Mouse (Mus musculus): Measurements from ENCODE around the gene Actl11. TPM values are rescaled to one million over a fixed set of nuclear protein-coding genes. Genes with fewer than 3 reads are reported as not detected.
A peak's percentile ranks its signal among the peaks of the same experiment; 100 is the strongest.

Actl11 gene
- polyA plus RNA-seq, 1 experiment from 2014 or later: not detected

- Histone ChIP-seq H3K4me3 (ENCODE audit: low read length) (peak overlapping the region; percentile 35), H3K9ac (ENCODE audit: low read length) (no peak overlapping the region), H3K4me2 (ENCODE audit: low read depth, low read length) (peak overlapping the region; percentile 60), H3K27ac (ENCODE audit: low read length) (no peak overlapping the region), H3K27me3 (ENCODE audit: control insufficient read depth, insufficient read depth, low read depth, low read length) (peaks cover 5% of the 10 kb centered on the region; the same call in 1 of the 2 replicates), H3K4me1 (replicated peaks; ENCODE audit: control insufficient read depth, insufficient read depth, low read length) (peaks cover 8% of the 10 kb centered on the region), H3K36me3 (ENCODE audit: control insufficient read depth, insufficient read depth, low read length) (0 out of 2 replicates have a peak, but pooled peaks cover 4% of the 10 kb centered on the region), H3K9me3 (ENCODE audit: control insufficient read depth, low read length) (no peaks in the 10 kb centered on the region)
- no peak for ATAC-seq (ENCODE audit: low read depth)
- 24% methylated on average over 17 of the region's 17 CpGs for WGBS
Measured at GRCm38 (mm10) chr9:107901627-107901914, 26.7 kb upstream of the Actl11 start.

GRCm38 (mm10) chr9:107904726-107905125 is 23.5 kb upstream of the Actl11 start:
- peak; percentile 56 for ATAC-seq (ENCODE audit: low read depth)
- WGBS: 3% methylated on average over 4 of the region's 4 CpGs
- Histone ChIP-seq H3K9me3 (ENCODE audit: control insufficient read depth, low read length) (no peaks in the 10 kb centered on the region), H3K4me3 (ENCODE audit: low read length) (no peak overlapping the region), H3K36me3 (ENCODE audit: control insufficient read depth, insufficient read depth, low read length) (0 out of 2 replicates have a peak, but pooled peaks cover 4% of the 10 kb centered on the region), H3K27ac (ENCODE audit: low read length) (no peak overlapping the region), H3K9ac (ENCODE audit: low read length) (no peak overlapping the region), H3K4me1 (replicated peaks; ENCODE audit: control insufficient read depth, insufficient read depth, low read length) (peaks cover 23% of the 10 kb centered on the region), H3K4me2 (ENCODE audit: low read depth, low read length) (no peak overlapping the region), H3K27me3 (ENCODE audit: control insufficient read depth, insufficient read depth, low read depth, low read length) (peaks cover 5% of the 10 kb centered on the region; the same call in 1 of the 2 replicates)

- peak; percentile 89 for ATAC-seq (ENCODE audit: low read depth)
- 18% methylated on average over 19 of the region's 19 CpGs for WGBS
- H3K27me3 ChIP-seq (ENCODE audit: control insufficient read depth, insufficient read depth, low read depth, low read length): no peaks in the 10 kb centered on the region
- H3K4me3 ChIP-seq (ENCODE audit: low read length): peak within 1 kb of the TSS; percentile 48
- H3K9me3 ChIP-seq (ENCODE audit: control insufficient read depth, low read length): no peaks in the 10 kb centered on the region
- H3K4me2 ChIP-seq (ENCODE audit: low read depth, low read length): peak within 1 kb of the TSS; percentile 69
- H3K36me3 ChIP-seq (ENCODE audit: control insufficient read depth, insufficient read depth, low read length): no peaks in the 10 kb centered on the region
- peak within 1 kb of the TSS; percentile 43; the same call in 1 of the 2 replicates for H3K27ac ChIP-seq (ENCODE audit: low read length)
- H3K9ac ChIP-seq (ENCODE audit: low read length): peak within 1 kb of the TSS; percentile 66
- H3K4me1 ChIP-seq (replicated peaks; ENCODE audit: control insufficient read depth, insufficient read depth, low read length): peaks cover 23% of the 10 kb centered on the region
Measured at GRCm38 (mm10) chr9:107906252-107906966, 21.9 kb upstream of the Actl11 start, which contains the start of gene Mst1r. TSS of gene Mst1r (plus strand) at chr9:107906873.

- Histone ChIP-seq H3K4me3 (ENCODE audit: low read length) (peak overlapping the region; percentile 48), H3K4me2 (ENCODE audit: low read depth, low read length) (peak overlapping the region; percentile 69), H3K9ac (ENCODE audit: low read length) (peak overlapping the region; percentile 66), H3K36me3 (ENCODE audit: control insufficient read depth, insufficient read depth, low read length) (no peaks in the 10 kb centered on the region), H3K9me3 (ENCODE audit: control insufficient read depth, low read length) (no peaks in the 10 kb centered on the region), H3K27ac (ENCODE audit: low read length) (peak overlapping the region; percentile 37; the same call in 1 of the 2 replicates), H3K4me1 (replicated peaks; ENCODE audit: control insufficient read depth, insufficient read depth, low read length) (peaks cover 23% of the 10 kb centered on the region), H3K27me3 (ENCODE audit: control insufficient read depth, insufficient read depth, low read depth, low read length) (no peaks in the 10 kb centered on the region)
- WGBS: 41% methylated on average over 31 of the region's 31 CpGs
- ATAC-seq (ENCODE audit: low read depth): no peak
Measured at GRCm38 (mm10) chr9:107906967-107907800, 21.1 kb upstream of the Actl11 start.

GRCm38 (mm10) chr9:107907801-107908120 is 20.5 kb upstream of the Actl11 start:
- Histone ChIP-seq H3K36me3 (ENCODE audit: control insufficient read depth, insufficient read depth, low read length) (no peaks in the 10 kb centered on the region), H3K4me1 (replicated peaks; ENCODE audit: control insufficient read depth, insufficient read depth, low read length) (peaks cover 23% of the 10 kb centered on the region), H3K27me3 (ENCODE audit: control insufficient read depth, insufficient read depth, low read depth, low read length) (no peaks in the 10 kb centered on the region), H3K27ac (ENCODE audit: low read length) (no peak overlapping the region), H3K4me3 (ENCODE audit: low read length) (peak overlapping the region; percentile 48), H3K4me2 (ENCODE audit: low read depth, low read length) (peak overlapping the region; percentile 69), H3K9me3 (ENCODE audit: control insufficient read depth, low read length) (no peaks in the 10 kb centered on the region), H3K9ac (ENCODE audit: low read length) (peak overlapping the region; percentile 66)
- no peak for ATAC-seq (ENCODE audit: low read depth)
- 54% methylated on average over 14 of the region's 14 CpGs for WGBS

- H3K36me3 ChIP-seq (ENCODE audit: control insufficient read depth, insufficient read depth, low read length): no peaks in the 10 kb centered on the region
- H3K4me3 ChIP-seq (ENCODE audit: low read length): peak overlapping the region; percentile 48
- H3K9ac ChIP-seq (ENCODE audit: low read length): peak overlapping the region; percentile 43
- H3K27ac ChIP-seq (ENCODE audit: low read length): peak overlapping the region; percentile 32; the same call in 1 of the 2 replicates
- 28% methylated on average over 18 of the region's 18 CpGs for WGBS
- H3K9me3 ChIP-seq (ENCODE audit: control insufficient read depth, low read length): no peaks in the 10 kb centered on the region
- H3K27me3 ChIP-seq (ENCODE audit: control insufficient read depth, insufficient read depth, low read depth, low read length): no peaks in the 10 kb centered on the region
- H3K4me2 ChIP-seq (ENCODE audit: low read depth, low read length): peak overlapping the region; percentile 69
- H3K4me1 ChIP-seq (replicated peaks; ENCODE audit: control insufficient read depth, insufficient read depth, low read length): peaks cover 23% of the 10 kb centered on the region
- no peak for ATAC-seq (ENCODE audit: low read depth)
Measured at GRCm38 (mm10) chr9:107908410-107909158, 19.7 kb upstream of the Actl11 start.

- H3K4me1 ChIP-seq (replicated peaks; ENCODE audit: control insufficient read depth, insufficient read depth, low read length): peaks cover 21% of the 10 kb centered on the region
- H3K27ac ChIP-seq (ENCODE audit: low read length): no peak overlapping the region
- 77% methylated on average over 15 of the region's 15 CpGs for WGBS
Measured at GRCm38 (mm10) chr9:107910025-107910769, 18.1 kb upstream of the Actl11 start.

GRCm38 (mm10) chr9:107914764-107915420 is 13.4 kb upstream of the Actl11 start:
- H3K27me3 ChIP-seq (ENCODE audit: control insufficient read depth, insufficient read depth, low read depth, low read length): no peaks in the 10 kb centered on the region
- H3K9me3 ChIP-seq (ENCODE audit: control insufficient read depth, low read length): no peaks in the 10 kb centered on the region
- H3K4me1 ChIP-seq (replicated peaks; ENCODE audit: control insufficient read depth, insufficient read depth, low read length): peaks cover 4% of the 10 kb centered on the region; the same call in 1 of the 2 replicates
- H3K9ac ChIP-seq (ENCODE audit: low read length): no peak overlapping the region
- 72% methylated on average over 16 of the region's 16 CpGs for WGBS
- no peak overlapping the region for H3K4me3 ChIP-seq (ENCODE audit: low read length)
- no peak overlapping the region for H3K27ac ChIP-seq (ENCODE audit: low read length)
- H3K36me3 ChIP-seq (ENCODE audit: control insufficient read depth, insufficient read depth, low read length): no peaks in the 10 kb centered on the region
- no peak overlapping the region for H3K4me2 ChIP-seq (ENCODE audit: low read depth, low read length)
- no peak for ATAC-seq (ENCODE audit: low read depth)

More at GRCm38 (mm10) chr9:107910025-107910769, 18.1 kb upstream of the Actl11 start:
- Histone ChIP-seq H3K9me3 (ENCODE audit: control insufficient read depth, low read length) (no peaks in the 10 kb centered on the region), H3K4me3 (ENCODE audit: low read length) (no peak overlapping the region), H3K9ac (ENCODE audit: low read length) (no peak overlapping the region), H3K27me3 (ENCODE audit: control insufficient read depth, insufficient read depth, low read depth, low read length) (no peaks in the 10 kb centered on the region), H3K36me3 (ENCODE audit: control insufficient read depth, insufficient read depth, low read length) (no peaks in the 10 kb centered on the region), H3K4me2 (ENCODE audit: low read depth, low read length) (peak overlapping the region; percentile 69; the same call in 1 of the 2 replicates)
- no peak for ATAC-seq (ENCODE audit: low read depth)

Data from lung, embryonic 16.5 days (tissue).